Mouse (Mus musculus) frontal cortex, adult 2 months (tissue): Measurements from ENCODE around the gene Hdx. TPM values are rescaled to one million over a fixed set of nuclear protein-coding genes. Genes with fewer than 3 reads are reported as not detected.

Source experiments
- DNase-seq, 2 experiments: peaks; one replicate each; pipeline ENCODE4 v3.0.0; 2022; ENCODE audit warnings: low spot score in 1 of 2; ENCODE audit errors: extremely low spot score in 1 of 2
- polyA plus RNA-seq: library from polyadenylated mRNA; depleted of rRNA; stranded (reverse); fragments of >200 nt; gene quantifications from 2 replicates; pipeline ENCODE4 v1.2.3, GENCODE M21; 2012; rRNA removed

The Hdx gene
- polyA plus RNA-seq: 4.1 and 4.8 TPM in 2 replicates

GRCm38 (mm10) chrX:111696356-111697282 lies at the start of gene Hdx:
TSS of gene Hdx (minus strand) at chrX:111697079.
- DNase-seq: peak; percentile 33 to 76

DNA sequence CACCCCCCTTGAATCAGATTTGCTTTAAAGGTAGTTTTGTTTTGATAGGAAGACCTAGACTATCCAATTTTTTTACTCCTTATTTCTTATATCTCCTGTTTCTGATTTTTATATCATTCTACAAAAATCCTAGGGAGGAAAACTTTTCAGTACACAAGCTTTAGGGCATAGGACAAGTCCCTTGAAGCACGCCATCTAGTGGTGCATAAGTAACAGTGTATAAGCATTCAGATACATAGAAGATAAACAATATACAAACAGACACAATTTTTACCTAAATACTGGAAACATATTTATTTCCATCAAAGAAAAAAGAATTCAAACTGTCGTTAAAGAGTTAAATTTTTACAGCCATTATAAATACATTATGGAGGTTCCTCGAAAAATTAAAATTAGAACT lies 11.2 kb downstream of the Hdx start:
- no peak for DNase-seq

- DNase-seq: no peak
Observed at GRCm38 (mm10) chrX:111671685-111672084, 25.2 kb downstream of the Hdx start.

DNA sequence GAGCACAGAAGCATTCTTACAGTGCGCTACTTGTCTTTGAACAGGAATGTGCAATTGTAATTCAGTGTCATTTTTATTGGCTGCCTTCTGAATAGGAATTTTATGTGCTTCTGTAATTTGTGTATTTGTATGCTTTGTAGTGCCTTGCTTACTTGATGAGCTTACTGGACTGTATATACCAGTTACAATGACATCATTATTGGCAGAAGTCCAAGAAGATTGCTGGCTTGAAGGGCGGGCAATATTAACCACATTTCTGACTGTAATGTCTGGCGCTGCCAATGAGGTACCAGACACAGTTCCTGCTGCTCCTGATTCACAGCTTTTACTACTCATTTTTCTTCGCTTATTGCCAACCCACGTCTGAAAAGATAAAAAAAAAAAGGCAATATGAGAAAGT lies 36.5 kb downstream of the Hdx start:
- DNase-seq: no peak

DNA sequence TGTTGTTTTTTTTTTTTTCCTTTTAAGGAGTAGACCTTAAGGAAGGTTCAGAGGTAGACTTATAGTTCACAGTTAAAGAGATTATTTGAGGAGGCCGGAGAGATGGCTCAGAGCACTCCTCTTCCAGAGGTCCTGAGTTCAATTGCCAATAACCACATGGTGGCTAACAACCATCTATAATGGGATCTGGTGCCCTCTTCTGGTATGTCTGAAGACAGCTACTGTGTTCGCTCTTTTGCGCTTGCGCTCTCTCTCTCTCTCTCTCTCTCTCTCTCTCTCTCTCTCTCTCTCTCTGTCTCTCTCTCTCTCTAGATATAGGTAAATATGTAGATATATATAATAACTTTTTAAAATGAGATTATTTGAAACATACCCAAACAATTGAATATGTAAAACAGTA lies 38.2 kb downstream of the Hdx start:
- DNase-seq: no peak

GRCm38 (mm10) chrX:111644945-111645344 lies 51.9 kb downstream of the Hdx start:
- DNase-seq: no peak

DNA sequence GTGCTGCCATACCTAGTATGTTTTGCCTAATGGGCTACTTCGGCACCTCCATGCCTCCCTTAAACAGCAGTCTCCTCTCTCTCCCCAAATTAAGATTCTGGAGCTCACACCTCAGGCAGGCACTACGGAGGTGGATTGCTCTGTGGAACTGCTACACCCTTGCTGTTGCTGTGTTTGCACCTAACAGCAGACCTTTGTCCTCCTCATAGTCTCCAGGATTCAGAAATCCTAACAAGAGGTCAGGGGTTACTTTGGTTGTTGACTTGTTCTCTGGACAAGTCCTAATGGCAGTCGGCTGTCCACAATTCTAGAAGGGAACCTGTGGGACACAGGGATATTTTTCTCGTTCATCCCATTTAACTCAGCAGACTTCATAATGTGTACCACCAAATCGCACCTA lies 56.3 kb downstream of the Hdx start:
- DNase-seq: no peak

DNA sequence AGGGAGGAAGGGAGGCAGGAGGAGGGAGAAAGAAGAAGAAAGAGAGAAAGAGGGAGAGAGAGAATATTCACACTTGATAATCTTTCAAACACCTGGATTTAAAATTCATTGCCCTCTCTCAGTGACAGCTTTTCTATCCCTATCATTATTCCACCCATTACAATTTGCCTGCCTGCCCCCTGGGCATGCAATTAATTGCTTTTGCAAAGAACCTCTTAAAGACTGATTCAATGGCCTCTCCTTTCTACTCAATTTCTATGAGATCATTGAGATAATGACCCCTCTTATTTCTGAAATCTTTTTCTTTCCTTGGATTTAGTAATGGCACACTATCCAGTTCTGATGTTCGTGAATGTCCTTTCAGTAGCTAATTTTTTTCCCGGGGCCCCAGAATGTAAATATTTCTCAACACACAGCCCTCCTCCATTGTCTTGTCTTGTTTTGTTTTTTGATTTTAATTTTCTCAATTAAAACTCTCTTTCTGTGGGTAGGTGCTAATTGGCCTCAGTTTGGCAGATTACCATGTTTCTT lies 99.2 kb downstream of the Hdx start:
- DNase-seq: no peak

- DNase-seq: no peak
Observed at GRCm38 (mm10) chrX:111587616-111588015, 109.3 kb downstream of the Hdx start.

DNA sequence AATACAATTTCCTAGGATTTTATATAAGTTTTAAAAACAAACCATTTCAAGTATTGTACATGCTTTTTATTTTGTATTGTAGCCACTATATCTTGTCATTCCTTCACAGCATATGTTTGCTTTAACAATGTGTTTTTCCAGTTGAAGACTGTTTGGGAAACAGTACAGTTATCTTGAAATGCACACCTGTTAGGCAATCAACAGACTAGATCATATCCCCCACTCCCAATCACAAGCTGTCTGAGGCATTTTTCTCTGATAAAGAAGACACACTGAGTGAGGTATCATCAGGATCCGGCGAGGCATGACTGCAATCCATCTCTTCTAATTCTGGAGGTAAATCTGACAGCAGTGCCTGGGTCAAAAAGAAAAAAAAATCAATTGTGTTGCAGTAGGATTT lies 119.8 kb downstream of the Hdx start:
- no peak for DNase-seq

DNA sequence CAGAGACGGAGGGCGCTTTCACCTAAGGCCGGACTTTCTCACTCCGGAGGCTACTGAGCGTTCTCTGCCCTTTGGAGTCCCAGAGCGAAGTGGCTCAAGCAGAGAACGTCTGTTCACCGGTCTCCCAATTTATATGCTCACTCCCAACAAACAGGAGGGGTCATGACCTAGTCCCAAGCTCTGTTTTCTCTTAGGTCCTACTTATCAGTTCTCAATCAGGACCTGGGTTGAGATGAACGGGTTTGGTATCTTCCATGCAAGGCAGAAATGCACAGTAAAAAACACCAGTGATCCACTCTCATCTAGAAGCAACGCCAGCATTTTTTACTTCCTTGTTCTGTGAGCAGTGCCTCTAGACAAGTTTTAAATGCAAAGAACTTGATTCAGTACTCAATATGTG lies 159.0 kb downstream of the Hdx start, which contains the start of gene Rps6ka6:
Gene Rps6ka6, minus strand, starts transcription at position 101 of the 400 bp plus-strand sequence.
- DNase-seq: no peak

Other genes starting within 250 kb of the Hdx start
- gene Rps6ka6, start 159.1 kb downstream of the Hdx start, polyA plus RNA-seq: 2.6 and 2.9 TPM in 2 replicates
- not detected in 2 replicates for gene Gm45194, start 194.3 kb upstream of the Hdx start, polyA plus RNA-seq